Mouse (Mus musculus): ENCODE results near the gene Lifr. TPM values are rescaled to one million over a fixed set of nuclear protein-coding genes. Genes with fewer than 3 reads are reported as not detected.
A peak's percentile ranks its signal among the peaks of the same experiment; 100 is the strongest.

Lifr gene
- total and polyA plus RNA-seq, 2 experiments from 2014 or later, result 12.2 to 28.0 TPM

DNA sequence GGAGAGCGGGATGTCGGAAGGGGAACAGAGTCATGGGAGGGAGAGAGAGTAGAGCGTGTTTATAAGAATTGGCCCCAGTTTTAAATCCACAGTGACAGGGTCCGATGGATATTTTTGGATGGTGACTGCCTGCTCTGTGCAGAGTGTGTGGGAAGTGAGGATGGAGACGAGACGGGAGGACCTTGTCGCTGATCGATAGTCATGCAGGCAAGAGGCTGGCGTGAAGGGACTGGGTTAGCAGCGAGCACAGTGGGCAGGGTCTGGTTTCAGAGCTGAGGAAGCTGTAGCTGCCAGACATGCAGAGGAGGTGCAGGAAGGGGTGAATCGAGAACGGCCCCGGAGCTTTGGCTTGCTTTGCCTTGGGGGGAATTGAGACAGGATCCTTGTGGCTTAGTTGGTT is 50.8 kb downstream of the Lifr start:
- TF ChIP-seq CTCF (IDR thresholded peaks at IDR 0.05), result no peak
- H3K9ac ChIP-seq (replicated peaks; ENCODE audit: low read length, poor library complexity, severe bottlenecking), result no peak overlapping the region
- no peak overlapping the region for H3K4me3 ChIP-seq (ENCODE audit: low read depth, low read length)

GRCm38 (mm10) chr15:7143689-7144170 is 53.3 kb downstream of the Lifr start:
- 77% methylated on average over 15 of the region's 15 CpGs for WGBS
- Histone ChIP-seq H3K27me3 (ENCODE audit: insufficient read depth, low read length) (no peaks in the 10 kb centered on the region), H3K4me1 (ENCODE audit: insufficient read depth, low read length) (no peaks in the 10 kb centered on the region), H3K27ac (ENCODE audit: low read depth, low read length) (no peak overlapping the region), H3K4me2 (ENCODE audit: low read depth, low read length, poor library complexity, severe bottlenecking) (no peak overlapping the region), H3K9ac (replicated peaks; ENCODE audit: low read length, poor library complexity, severe bottlenecking) (no peak overlapping the region), H3K4me3 (ENCODE audit: low read depth, low read length) (no peak overlapping the region), H3K36me3 (ENCODE audit: insufficient read depth, low read length) (no peaks in the 10 kb centered on the region), H3K9me3 (ENCODE audit: low read length) (no peaks in the 10 kb centered on the region)
- no peak for TF ChIP-seq CTCF (IDR thresholded peaks at IDR 0.05)
- ATAC-seq (ENCODE audit: low FRiP score) (no peak), DNase-seq (ENCODE audit: low spot score) (no peak)

More for the DNA sequence above, 50.8 kb downstream of the Lifr start:
- H3K27ac ChIP-seq (ENCODE audit: low read depth, low read length), result no peak overlapping the region
- H3K4me2 ChIP-seq (ENCODE audit: low read depth, low read length, poor library complexity, severe bottlenecking), result no peak overlapping the region
- H3K36me3 ChIP-seq (ENCODE audit: insufficient read depth, low read length), result no peaks in the 10 kb centered on the region
- DNase-seq (ENCODE audit: low spot score) (no peak), ATAC-seq (ENCODE audit: low FRiP score) (no peak)
- no peaks in the 10 kb centered on the region for H3K9me3 ChIP-seq (ENCODE audit: low read length)
- WGBS, result 89% methylated on average over 13 of the region's 13 CpGs
- H3K27me3 ChIP-seq (ENCODE audit: insufficient read depth, low read length), result no peaks in the 10 kb centered on the region
- H3K4me1 ChIP-seq (ENCODE audit: insufficient read depth, low read length), result no peaks in the 10 kb centered on the region

- Histone ChIP-seq H3K9ac (replicated peaks; ENCODE audit: low read length, poor library complexity, severe bottlenecking) (no peak overlapping the region), H3K4me3 (ENCODE audit: low read depth, low read length) (no peak overlapping the region), H3K27ac (ENCODE audit: low read depth, low read length) (no peak overlapping the region), H3K4me1 (ENCODE audit: insufficient read depth, low read length) (no peaks in the 10 kb centered on the region), H3K36me3 (ENCODE audit: insufficient read depth, low read length) (no peaks in the 10 kb centered on the region), H3K4me2 (ENCODE audit: low read depth, low read length, poor library complexity, severe bottlenecking) (no peak overlapping the region), H3K27me3 (ENCODE audit: insufficient read depth, low read length) (no peaks in the 10 kb centered on the region), H3K9me3 (ENCODE audit: low read length) (no peaks in the 10 kb centered on the region)
- ATAC-seq (ENCODE audit: low FRiP score) (no peak), DNase-seq (ENCODE audit: low spot score) (no peak)
- TF ChIP-seq CTCF (IDR thresholded peaks at IDR 0.05), result no peak
- 69% methylated on average over 3 of the region's 3 CpGs for WGBS
Observed at GRCm38 (mm10) chr15:7144542-7144941, 54.1 kb downstream of the Lifr start.

DNA sequence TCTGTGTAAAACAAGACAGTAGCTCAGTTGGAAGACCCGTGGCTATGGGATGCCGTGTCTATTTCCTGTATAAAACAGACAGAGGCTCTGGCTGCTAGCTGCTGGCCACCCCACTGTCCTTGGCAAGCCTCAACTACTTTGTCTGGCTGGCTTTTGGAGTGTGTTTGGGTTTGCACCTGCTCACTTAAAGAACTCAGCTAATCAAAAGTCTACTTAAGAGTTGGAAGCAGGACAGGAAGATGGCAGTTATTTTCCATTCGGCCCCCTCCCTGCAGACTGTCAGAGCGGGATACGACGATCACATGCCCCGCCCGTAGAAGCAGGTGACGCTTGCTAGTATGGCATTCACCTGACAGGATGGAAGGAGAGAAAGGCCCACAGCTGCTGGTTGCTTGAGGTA is 54.5 kb downstream of the Lifr start:
- H3K4me1 ChIP-seq (ENCODE audit: insufficient read depth, low read length), result no peaks in the 10 kb centered on the region
- H3K4me3 ChIP-seq (ENCODE audit: low read depth, low read length), result no peak overlapping the region
- 76% methylated on average over 9 of the region's 9 CpGs for WGBS
- H3K9me3 ChIP-seq (ENCODE audit: low read length), result no peaks in the 10 kb centered on the region
- no peak for ATAC-seq (ENCODE audit: low FRiP score)
- peak; percentile 59 for DNase-seq (ENCODE audit: low spot score)
- no peak overlapping the region for H3K4me2 ChIP-seq (ENCODE audit: low read depth, low read length, poor library complexity, severe bottlenecking)
- no peaks in the 10 kb centered on the region for H3K36me3 ChIP-seq (ENCODE audit: insufficient read depth, low read length)
- no peak overlapping the region for H3K9ac ChIP-seq (replicated peaks; ENCODE audit: low read length, poor library complexity, severe bottlenecking)
- no peak for TF ChIP-seq CTCF (IDR thresholded peaks at IDR 0.05)
- no peaks in the 10 kb centered on the region for H3K27me3 ChIP-seq (ENCODE audit: insufficient read depth, low read length)
- no peak overlapping the region for H3K27ac ChIP-seq (ENCODE audit: low read depth, low read length)

DNA sequence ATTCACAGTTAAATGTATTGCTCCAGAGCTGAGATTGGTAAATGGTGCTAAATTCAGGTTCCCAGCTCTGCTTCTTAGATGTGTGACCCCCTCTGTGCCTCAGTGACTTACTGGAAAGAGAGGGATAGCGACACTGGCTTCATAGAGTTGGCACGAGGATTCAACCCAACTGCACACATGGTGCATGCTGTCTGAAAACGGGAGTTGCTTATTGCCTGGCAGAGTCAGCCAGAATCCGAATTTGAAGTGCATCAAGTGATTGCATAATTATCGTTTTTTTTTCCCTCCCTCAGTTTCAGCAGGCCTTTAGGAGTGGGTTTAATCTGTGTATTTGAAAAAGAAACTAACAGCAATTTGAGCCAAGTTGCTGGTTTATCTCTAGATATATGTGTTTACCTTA is 55.1 kb downstream of the Lifr start:
- no peak overlapping the region for H3K4me2 ChIP-seq (ENCODE audit: low read depth, low read length, poor library complexity, severe bottlenecking)
- H3K27me3 ChIP-seq (ENCODE audit: insufficient read depth, low read length), result no peaks in the 10 kb centered on the region
- H3K36me3 ChIP-seq (ENCODE audit: insufficient read depth, low read length), result no peaks in the 10 kb centered on the region
- no peaks in the 10 kb centered on the region for H3K9me3 ChIP-seq (ENCODE audit: low read length)
- no peaks in the 10 kb centered on the region for H3K4me1 ChIP-seq (ENCODE audit: insufficient read depth, low read length)
- no peak overlapping the region for H3K27ac ChIP-seq (ENCODE audit: low read depth, low read length)
- no peak overlapping the region for H3K4me3 ChIP-seq (ENCODE audit: low read depth, low read length)
- no peak overlapping the region for H3K9ac ChIP-seq (replicated peaks; ENCODE audit: low read length, poor library complexity, severe bottlenecking)
- WGBS, result 79% methylated on average over 5 of the region's 5 CpGs
- DNase-seq (ENCODE audit: low spot score) (no peak), ATAC-seq (ENCODE audit: low FRiP score) (no peak)
- no peak for TF ChIP-seq CTCF (IDR thresholded peaks at IDR 0.05)

GRCm38 (mm10) chr15:7146529-7146928 is 56.1 kb downstream of the Lifr start:
- H3K4me2 ChIP-seq (ENCODE audit: low read depth, low read length, poor library complexity, severe bottlenecking), result no peak overlapping the region
- H3K4me3 ChIP-seq (ENCODE audit: low read depth, low read length), result no peak overlapping the region
- H3K9ac ChIP-seq (replicated peaks; ENCODE audit: low read length, poor library complexity, severe bottlenecking), result no peak overlapping the region
- H3K27me3 ChIP-seq (ENCODE audit: insufficient read depth, low read length), result no peaks in the 10 kb centered on the region
- no peaks in the 10 kb centered on the region for H3K4me1 ChIP-seq (ENCODE audit: insufficient read depth, low read length)
- no peak for TF ChIP-seq CTCF (IDR thresholded peaks at IDR 0.05)
- H3K36me3 ChIP-seq (ENCODE audit: insufficient read depth, low read length), result no peaks in the 10 kb centered on the region
- no peaks in the 10 kb centered on the region for H3K9me3 ChIP-seq (ENCODE audit: low read length)
- DNase-seq (ENCODE audit: low spot score), result no peak
- no peak for ATAC-seq (ENCODE audit: low FRiP score)
- whole genome bisulfite sequencing, result 70% methylated on average over 8 of the region's 8 CpGs
- H3K27ac ChIP-seq (ENCODE audit: low read depth, low read length), result no peak overlapping the region

Measured in midbrain, postnatal 0 days (tissue).